ENCODE assay signal across 24 mouse cellular contexts in the genomic region with DNA sequence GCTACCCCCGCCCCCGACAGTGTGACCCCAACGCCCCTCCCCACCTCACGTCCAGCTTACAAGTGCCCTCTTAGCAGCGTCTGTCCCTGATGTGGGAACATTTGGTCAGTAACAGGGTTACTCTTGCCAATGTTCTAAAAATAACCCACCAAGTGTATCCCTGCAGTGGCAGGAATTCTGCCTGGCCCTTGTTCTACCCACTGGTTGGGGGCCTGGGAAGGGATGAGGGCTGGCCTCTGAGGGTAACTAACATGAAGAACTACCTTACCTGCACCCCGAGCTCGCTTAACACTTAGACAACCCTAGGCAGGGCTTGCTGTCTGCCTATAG. TPM values are rescaled to one million over a fixed set of nuclear protein-coding genes. Genes with fewer than 3 reads are reported as not detected.
A peak's percentile ranks its signal among the peaks of the same experiment; 100 is the strongest.
DNase-seq lines count a peak whose midpoint lies in the region; ATAC-seq and TF ChIP-seq lines count a peak whose summit lies in the region.
"Had no signal": no experiment of that assay in that cellular context is flagged by ENCODE, and none has a peak within 500 bp of the region (broad histone marks: within the 10 kb centered on the region; RNA-seq: fewer than 3 reads in every experiment).

No protein-coding gene starts in this region.

- H3K4me3 ChIP-seq in hindbrain, embryonic 13.5 days: no peak overlapping the region
- no peak overlapping the region for H3K4me3 ChIP-seq in hindbrain, embryonic 14.5 days (replicated peaks; ENCODE audit: low read length)
- no peak overlapping the region for H3K4me3 ChIP-seq in heart, embryonic 12.5 days
- H3K4me3 ChIP-seq in heart, postnatal 0 days (ENCODE audit: low read depth, low read length): peak overlapping the region; percentile 28; the same call in 1 of the 2 replicates
- no peak overlapping the region for H3K4me3 ChIP-seq in liver, embryonic 11.5 days (ENCODE audit: low read depth, low read length)
- H3K4me3 ChIP-seq: embryonic facial prominence, embryonic 13.5 days; forebrain, embryonic 10.5 days; left cerebral cortex, adult 2 months; liver, embryonic 13.5 days had no signal

- no peak for DNase-seq in hindbrain, embryonic 14.5 days (ENCODE audit: low spot score)
- peak; percentile 30 to 43 for DNase-seq in heart, adult 9 months (ENCODE audit: low spot score in 2 of 2)
- DNase-seq in heart, postnatal 0 days (ENCODE audit: low spot score): peak; percentile 85
- no peak for DNase-seq in liver, embryonic 11.5 days (ENCODE audit: low spot score)
- no peak for DNase-seq in urinary bladder, postnatal 36 days (ENCODE audit: low spot score in 2 of 2)
- no peak for DNase-seq in urinary bladder, adult 18-20 months (ENCODE audit: low spot score in 2 of 2)
- DNase-seq: adrenal gland, postnatal 25 days; B cell, adult 2 months; cerebellum, adult 11-12 months; cerebellum, adult 9-11 months; kidney, postnatal 25 days; liver, embryonic 13.5 days; midbrain, embryonic 14.5 days; right cerebral cortex, postnatal 4 days; thymus, postnatal 4 days had no signal

- no peak overlapping the region for H3K9ac ChIP-seq in hindbrain, embryonic 13.5 days
- H3K9ac ChIP-seq in hindbrain, embryonic 14.5 days: no peak overlapping the region
- H3K9ac ChIP-seq in heart, embryonic 12.5 days: no peak overlapping the region
- H3K9ac ChIP-seq in heart, postnatal 0 days (replicated peaks; ENCODE audit: low read depth, low read length): no peak overlapping the region
- H3K9ac ChIP-seq in liver, embryonic 11.5 days (ENCODE audit: low read depth, low read length): no peak overlapping the region
- H3K9ac ChIP-seq: embryonic facial prominence, embryonic 13.5 days; liver, embryonic 13.5 days had no signal

- TF ChIP-seq EP300 in heart, postnatal 0 days (IDR thresholded peaks at IDR 0.05; ENCODE audit: low read depth): peak; percentile 30; the same call in 1 of the 2 replicates

- no peak for TF ChIP-seq CTCF in heart, postnatal 0 days (IDR thresholded peaks at IDR 0.05; ENCODE audit: low read depth)

- H3K4me1 ChIP-seq in hindbrain, embryonic 13.5 days (replicated peaks): peaks cover 36% of the 10 kb centered on the region
- 0 out of 2 replicates have a peak, but pooled peaks cover 3% of the 10 kb centered on the region for H3K4me1 ChIP-seq in hindbrain, embryonic 14.5 days (replicated peaks; ENCODE audit: control insufficient read depth, insufficient read depth, low read length)
- H3K4me1 ChIP-seq in heart, embryonic 12.5 days (replicated peaks): peaks cover 72% of the 10 kb centered on the region
- peaks cover 13% of the 10 kb centered on the region for H3K4me1 ChIP-seq in heart, postnatal 0 days (ENCODE audit: control insufficient read depth, insufficient read depth)
- H3K4me1 ChIP-seq in liver, embryonic 11.5 days (replicated peaks; ENCODE audit: control insufficient read depth, insufficient read depth, low read length): 0 out of 2 replicates have a peak, but pooled peaks cover 2% of the 10 kb centered on the region

- H3K27me3 ChIP-seq in hindbrain, embryonic 13.5 days: peaks cover 36% of the 10 kb centered on the region
- peaks cover 19% of the 10 kb centered on the region; the same call in 1 of the 2 replicates for H3K27me3 ChIP-seq in hindbrain, embryonic 14.5 days (ENCODE audit: control insufficient read depth, insufficient read depth, low read length)
- H3K27me3 ChIP-seq in heart, embryonic 12.5 days (replicated peaks): peaks cover 6% of the 10 kb centered on the region
- no peaks in the 10 kb centered on the region for H3K27me3 ChIP-seq in heart, postnatal 0 days (ENCODE audit: control insufficient read depth, insufficient read depth, low read length)
- peaks cover 21% of the 10 kb centered on the region for H3K27me3 ChIP-seq in liver, embryonic 11.5 days (replicated peaks; ENCODE audit: control insufficient read depth, insufficient read depth, low read length)

- no peaks in the 10 kb centered on the region for H3K36me3 ChIP-seq in hindbrain, embryonic 13.5 days
- no peaks in the 10 kb centered on the region for H3K36me3 ChIP-seq in hindbrain, embryonic 14.5 days (replicated peaks; ENCODE audit: control insufficient read depth, insufficient read depth)
- no peaks in the 10 kb centered on the region for H3K36me3 ChIP-seq in heart, embryonic 12.5 days
- no peaks in the 10 kb centered on the region for H3K36me3 ChIP-seq in heart, postnatal 0 days (replicated peaks; ENCODE audit: control insufficient read depth, insufficient read depth, low read length)
- H3K36me3 ChIP-seq in liver, embryonic 11.5 days (ENCODE audit: control insufficient read depth, insufficient read depth, low read length): no peaks in the 10 kb centered on the region
- H3K36me3 ChIP-seq: embryonic facial prominence, embryonic 13.5 days; forebrain, embryonic 10.5 days; liver, embryonic 13.5 days had no signal

- 72% methylated on average over 7 of the region's 7 CpGs for WGBS in hindbrain, embryonic 13.5 days
- WGBS in hindbrain, embryonic 14.5 days: 76% methylated on average over 7 of the region's 7 CpGs
- WGBS in heart, embryonic 12.5 days: 55% methylated on average over 7 of the region's 7 CpGs
- WGBS in heart, postnatal 0 days: 25% methylated on average over 7 of the region's 7 CpGs
- 73% methylated on average over 7 of the region's 7 CpGs for WGBS in liver, embryonic 11.5 days

- ATAC-seq in hindbrain, embryonic 13.5 days (ENCODE audit: low FRiP score): no peak
- ATAC-seq in hindbrain, embryonic 14.5 days (ENCODE audit: low FRiP score): no peak
- peak; percentile 47; the same call in 1 of the 2 replicates for ATAC-seq in heart, embryonic 12.5 days (ENCODE audit: insufficient number of reproducible peaks, low FRiP score)
- peak; percentile 79 for ATAC-seq in heart, postnatal 0 days (ENCODE audit: insufficient read depth, low read depth)
- ATAC-seq in liver, embryonic 11.5 days (replicated peaks; ENCODE audit: low FRiP score): no peak
- ATAC-seq: forebrain, embryonic 16.5 days; intestine, postnatal 0 days; lung, postnatal 0 days had no signal

- no peaks in the 10 kb centered on the region for H3K9me3 ChIP-seq in hindbrain, embryonic 13.5 days
- no peaks in the 10 kb centered on the region for H3K9me3 ChIP-seq in hindbrain, embryonic 14.5 days (ENCODE audit: control insufficient read depth, low read length)
- H3K9me3 ChIP-seq in heart, embryonic 12.5 days (replicated peaks): no peaks in the 10 kb centered on the region
- H3K9me3 ChIP-seq in heart, postnatal 0 days (replicated peaks; ENCODE audit: control insufficient read depth, low read length): no peaks in the 10 kb centered on the region
- no peaks in the 10 kb centered on the region for H3K9me3 ChIP-seq in liver, embryonic 11.5 days (ENCODE audit: control insufficient read depth, low read length)
- H3K9me3 ChIP-seq: embryonic facial prominence, embryonic 13.5 days; forebrain, embryonic 10.5 days; liver, embryonic 13.5 days had no signal

- H3K27ac ChIP-seq in hindbrain, embryonic 13.5 days: peak overlapping the region; percentile 41; the same call in 1 of the 2 replicates
- no peak overlapping the region; the same call in 1 of the 2 replicates for H3K27ac ChIP-seq in hindbrain, embryonic 14.5 days
- H3K27ac ChIP-seq in heart, embryonic 12.5 days (ENCODE audit: poor library complexity, severe bottlenecking): peak overlapping the region; percentile 92
- peak overlapping the region; percentile 88 for H3K27ac ChIP-seq in heart, postnatal 0 days (ENCODE audit: low read depth)
- no peak overlapping the region for H3K27ac ChIP-seq in liver, embryonic 11.5 days (ENCODE audit: low read depth, low read length)
- H3K27ac ChIP-seq: embryonic facial prominence, embryonic 13.5 days; forebrain, embryonic 10.5 days; left cerebral cortex, adult 2 months; liver, embryonic 13.5 days; macrophage had no signal

- no peak overlapping the region for H3K4me2 ChIP-seq in hindbrain, embryonic 13.5 days
- no peak overlapping the region for H3K4me2 ChIP-seq in hindbrain, embryonic 14.5 days (replicated peaks)
- peak overlapping the region; percentile 54 for H3K4me2 ChIP-seq in heart, embryonic 12.5 days
- peak overlapping the region; percentile 57 for H3K4me2 ChIP-seq in heart, postnatal 0 days (ENCODE audit: low read depth, low read length)
- no peak overlapping the region for H3K4me2 ChIP-seq in liver, embryonic 11.5 days
- H3K4me2 ChIP-seq: liver, embryonic 13.5 days had no signal

RNA-seq across cellular contexts. Expression of a gene that starts 56.9 kb away (rescaled TPM):
- 6.7 and 8.1 TPM in 2 replicates for polyA plus RNA-seq in hindbrain, embryonic 13.5 days (2015; fragmentation: Nextera tagmentation; extraction: Ambion mirVana)
- 6.6 and 7.1 TPM in 2 replicates for polyA plus RNA-seq in hindbrain, embryonic 14.5 days (2014; fragmentation: Nextera tagmentation; extraction: Ambion mirVana)
- 23.6 and 26.1 TPM in 2 replicates for polyA plus RNA-seq in heart, embryonic 12.5 days (2016; fragmentation: Nextera tagmentation; extraction: Ambion mirVana)
- 42.6 and 45.4 TPM in 2 replicates for total RNA-seq in heart, postnatal 0 days (2014; rRNA removed; ENCODE audit: low replicate concordance)
- 13.7 and 16.4 TPM in 2 replicates for polyA plus RNA-seq in heart, postnatal 0 days (2015; fragmentation: Nextera tagmentation; extraction: Ambion mirVana)
- polyA plus RNA-seq in liver, embryonic 11.5 days (2014; fragmentation: Nextera tagmentation; extraction: Ambion mirVana): 0.56 and 1.0 TPM in 2 replicates

Comparison
In these comparisons a context has a peak if more than half of its experiments do, and no peak if none do; other contexts are left out.
1. H3K27ac ChIP-seq: peak in hindbrain, embryonic 13.5 days (single experiment), heart, embryonic 12.5 days (single experiment) and heart, postnatal 0 days (single experiment); none in hindbrain, embryonic 14.5 days (single experiment) and liver, embryonic 11.5 days (single experiment).
2. ATAC-seq: peak in heart, embryonic 12.5 days (single experiment) and heart, postnatal 0 days (single experiment); none in hindbrain, embryonic 13.5 days (single experiment), hindbrain, embryonic 14.5 days (single experiment) and liver, embryonic 11.5 days (single experiment).
3. H3K4me2 ChIP-seq: peak in heart, embryonic 12.5 days (single experiment) and heart, postnatal 0 days (single experiment); none in hindbrain, embryonic 13.5 days (single experiment), hindbrain, embryonic 14.5 days (single experiment) and liver, embryonic 11.5 days (single experiment).
4. DNase-seq: peak in heart, adult 9 months (2 of 2) and heart, postnatal 0 days (single experiment); none in hindbrain, embryonic 14.5 days (single experiment), liver, embryonic 11.5 days (single experiment), urinary bladder, postnatal 36 days (0 of 2) and urinary bladder, adult 18-20 months (0 of 2).